Mouse (Mus musculus) monocyte, adult 2 months (primary cell): ENCODE data around the gene Cib4.

Source experiments
- DNase-seq, 2 experiments: peaks; one replicate each; pipeline ENCODE4 v3.0.0; 2022; ENCODE audit warnings: low spot score in 2 of 2, low read depth in 1 of 2

Gene Cib4

DNA sequence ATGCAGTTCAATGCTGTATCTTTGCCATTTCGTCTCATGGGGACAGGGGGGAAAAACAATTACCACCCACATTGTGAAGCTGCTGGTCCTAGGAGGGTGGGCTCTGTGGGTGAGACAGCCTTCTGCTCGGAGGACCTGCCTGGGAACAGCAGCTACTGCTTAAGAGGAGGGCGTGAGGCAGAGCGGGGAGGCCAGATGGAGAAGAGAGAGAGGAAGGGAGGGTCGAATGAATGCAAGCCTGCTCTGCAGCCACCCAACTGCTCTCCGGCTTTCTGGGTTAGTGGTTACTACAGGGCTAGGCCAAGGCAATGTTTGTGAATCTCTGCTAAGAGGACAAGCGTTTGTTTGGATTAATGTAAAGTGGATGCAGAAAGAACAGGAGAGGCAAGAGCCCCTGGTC lies 26.1 kb downstream of the Cib4 start:
- DNase-seq = no peak

DNA sequence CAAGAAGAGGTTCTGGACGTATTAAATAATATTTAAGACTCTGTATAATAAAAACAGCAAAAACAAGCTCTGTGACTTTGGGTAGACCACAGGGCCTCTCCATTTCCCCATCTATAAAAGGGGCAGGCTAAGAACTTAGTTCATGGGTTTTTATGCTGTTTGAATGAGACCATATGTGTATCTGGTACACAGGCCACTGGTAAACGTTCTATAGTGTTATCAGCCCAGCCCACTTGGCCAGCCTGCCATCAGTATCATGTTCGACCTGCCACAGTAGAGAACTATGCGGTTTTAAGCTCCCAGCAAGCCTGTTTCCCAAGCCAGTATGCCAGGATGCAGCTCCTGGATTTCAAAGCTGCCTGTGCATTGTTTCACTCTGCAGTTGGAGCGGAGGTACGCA lies 27.1 kb downstream of the Cib4 start:
- no peak for DNase-seq

GRCm38 (mm10) chr5:30518108-30518507 lies 27.5 kb downstream of the Cib4 start:
- no peak for DNase-seq

- DNase-seq = peak; percentile 28 to 32
Measured at GRCm38 (mm10) chr5:30516376-30516775, 29.3 kb downstream of the Cib4 start.

GRCm38 (mm10) chr5:30513111-30513510 lies 32.5 kb downstream of the Cib4 start:
- DNase-seq = no peak

GRCm38 (mm10) chr5:30497299-30497698 lies 48.3 kb downstream of the Cib4 start:
- DNase-seq = no peak

GRCm38 (mm10) chr5:30496821-30497220 lies 48.8 kb downstream of the Cib4 start:
- no peak for DNase-seq

GRCm38 (mm10) chr5:30495288-30495687 lies 50.3 kb downstream of the Cib4 start:
- no peak for DNase-seq

DNA sequence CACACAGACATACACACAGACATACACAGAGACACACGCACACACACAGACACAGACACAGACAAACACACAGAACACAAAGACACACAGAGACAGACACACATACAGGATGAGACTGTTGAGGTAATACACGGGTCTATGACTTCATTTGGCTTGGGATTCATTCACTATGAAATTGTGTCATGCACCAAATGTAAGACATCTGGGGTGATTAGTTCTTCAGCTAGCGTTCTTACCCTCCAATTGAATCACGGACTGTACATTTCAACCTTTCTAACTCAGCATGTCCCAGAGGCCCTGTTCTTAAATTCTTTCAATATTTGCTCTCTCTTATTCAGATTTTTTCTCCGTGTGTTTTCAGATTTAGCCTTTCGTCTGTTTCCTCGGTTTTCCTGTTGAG lies 51.0 kb downstream of the Cib4 start:
- no peak for DNase-seq

DNA sequence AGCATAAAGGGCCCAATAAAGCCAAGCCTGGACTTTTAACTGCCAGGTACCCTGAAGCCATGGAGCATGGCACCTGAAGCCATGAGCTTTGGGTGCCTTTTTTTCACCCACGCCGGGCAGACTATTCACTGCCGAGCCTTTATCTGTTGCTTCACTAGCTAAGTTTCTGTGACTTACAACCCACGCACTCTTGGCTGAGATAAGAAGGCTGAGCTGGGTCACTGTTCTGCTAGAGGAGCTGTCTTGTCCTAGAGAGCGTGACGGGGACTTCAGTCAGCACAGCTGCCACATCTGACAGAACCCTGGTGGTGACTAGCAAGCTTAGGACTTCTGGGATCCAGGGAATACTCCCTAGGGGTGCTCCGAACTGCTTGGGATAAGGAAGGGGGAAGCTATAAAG lies 51.9 kb downstream of the Cib4 start:
- DNase-seq = no peak

- no peak for DNase-seq
Measured at GRCm38 (mm10) chr5:30490845-30491244, 54.8 kb downstream of the Cib4 start.

GRCm38 (mm10) chr5:30490215-30490614 lies 55.4 kb downstream of the Cib4 start:
- no peak for DNase-seq

- DNase-seq = no peak
Measured at GRCm38 (mm10) chr5:30485136-30485535, 60.5 kb downstream of the Cib4 start.

- no peak for DNase-seq
Measured at GRCm38 (mm10) chr5:30484591-30484990, 61.0 kb downstream of the Cib4 start.

- DNase-seq = no peak
Measured at GRCm38 (mm10) chr5:30483533-30483932, 62.1 kb downstream of the Cib4 start.

DNA sequence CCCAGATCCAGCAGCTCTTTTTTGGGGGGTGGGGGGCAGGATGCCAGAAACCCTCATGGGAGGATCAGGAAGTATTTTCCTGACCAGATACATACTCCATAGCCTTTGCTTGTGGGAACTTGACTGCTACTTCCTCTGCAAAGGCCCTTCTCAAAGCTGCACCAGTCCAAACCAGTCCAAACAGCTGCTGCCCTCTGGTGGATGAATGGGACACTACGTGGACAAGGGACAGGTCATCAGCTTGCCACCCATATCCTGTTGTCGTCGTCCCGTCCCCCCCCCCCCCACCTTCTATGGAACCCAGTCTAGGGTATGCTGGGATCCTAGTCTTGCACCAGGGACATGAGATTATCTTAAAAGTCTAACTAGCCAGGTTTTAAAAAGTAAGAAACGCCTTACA lies 63.3 kb downstream of the Cib4 start:
- DNase-seq = no peak

DNA sequence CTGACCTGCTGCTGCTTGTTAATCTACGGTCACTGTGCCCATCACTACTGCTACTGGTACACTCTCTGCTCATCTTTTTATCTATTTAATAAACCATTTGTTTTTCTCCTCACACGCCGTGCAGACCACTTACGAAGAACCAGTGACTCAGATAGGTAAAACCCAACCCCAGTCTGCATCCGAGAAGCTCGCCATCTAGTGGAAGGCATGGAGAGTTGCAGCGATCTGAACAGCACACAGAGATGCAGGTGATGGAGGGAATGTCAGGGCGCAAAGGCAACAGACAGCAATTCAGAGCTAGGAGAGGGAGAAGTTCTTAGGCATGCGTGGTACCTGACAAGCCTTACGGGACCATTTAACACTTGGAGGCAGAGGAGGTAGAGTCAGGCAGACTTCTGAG lies 69.1 kb downstream of the Cib4 start:
- DNase-seq = no peak

GRCm38 (mm10) chr5:30472148-30472547 lies 73.5 kb downstream of the Cib4 start:
- no peak for DNase-seq

DNA sequence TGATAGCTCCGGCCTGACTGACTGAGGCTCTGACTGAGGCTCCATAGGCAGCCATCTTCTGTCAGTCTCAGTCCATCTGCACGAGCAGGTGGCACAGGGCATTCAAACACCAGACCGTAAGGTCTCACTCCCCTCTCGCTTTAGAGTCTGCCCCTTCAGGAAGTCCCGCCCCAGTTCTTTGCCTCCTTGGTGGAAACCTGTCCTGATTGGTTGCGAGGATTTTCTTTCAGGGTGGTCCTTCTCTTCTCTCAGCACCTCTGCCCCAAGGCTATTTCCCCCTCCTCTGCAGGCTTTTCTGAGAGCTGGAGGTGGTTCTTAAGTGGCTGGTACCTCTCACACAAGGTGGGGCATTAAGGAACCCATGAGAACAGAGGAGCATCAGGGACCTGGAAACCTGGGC lies 75.2 kb downstream of the Cib4 start:
- no peak for DNase-seq

DNA sequence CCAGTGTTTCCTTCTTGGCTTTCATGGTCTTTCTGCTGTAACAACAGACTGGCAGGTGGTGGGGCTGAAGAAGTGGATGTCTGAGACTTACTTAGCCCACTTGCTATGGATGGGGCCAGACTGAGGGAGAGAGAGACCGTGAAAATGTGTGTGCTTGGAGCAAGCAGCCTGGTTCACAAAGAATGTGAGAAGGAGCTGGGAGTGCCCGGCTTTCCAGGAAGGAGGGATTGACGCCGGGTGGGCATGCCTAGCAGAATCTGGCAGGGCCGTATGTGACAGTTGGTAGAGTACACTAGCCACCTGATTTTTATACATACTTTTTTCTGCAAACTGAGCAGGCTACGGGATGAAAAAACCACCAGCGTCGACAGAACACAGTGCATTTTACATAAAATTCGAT lies 79.3 kb downstream of the Cib4 start:
- no peak for DNase-seq

DNA sequence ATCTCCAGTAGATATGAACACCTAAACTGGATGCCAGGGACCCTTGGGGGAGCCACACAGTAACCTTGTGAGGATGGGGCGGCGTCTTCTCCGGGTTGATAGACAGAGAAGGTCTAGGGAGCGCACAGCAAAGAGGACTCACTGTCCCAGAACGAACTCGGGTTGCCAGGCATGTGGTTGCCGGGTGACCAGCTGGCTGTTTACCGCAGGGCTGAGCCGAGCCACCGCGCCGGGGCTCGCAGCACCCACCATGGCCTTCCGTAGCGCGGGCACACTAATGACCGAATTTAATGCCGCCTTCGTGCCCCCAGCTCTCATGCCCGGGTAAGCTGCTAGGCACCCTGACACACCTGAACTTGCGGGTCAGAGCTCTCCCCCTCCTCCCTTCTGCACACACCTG lies 79.8 kb downstream of the Cib4 start, which contains the start of gene 1700001C02Rik:
Gene 1700001C02Rik (plus strand): TSS at position 187 of the 400 bp plus-strand sequence.
- no peak for DNase-seq

- DNase-seq = no peak
Measured at GRCm38 (mm10) chr5:30461821-30462220, 83.8 kb downstream of the Cib4 start, which contains the start of gene Otof. Gene Otof (minus strand): TSS chr5:30461932.

- no peak for DNase-seq
Measured at GRCm38 (mm10) chr5:30460155-30460554, 85.5 kb downstream of the Cib4 start.

DNA sequence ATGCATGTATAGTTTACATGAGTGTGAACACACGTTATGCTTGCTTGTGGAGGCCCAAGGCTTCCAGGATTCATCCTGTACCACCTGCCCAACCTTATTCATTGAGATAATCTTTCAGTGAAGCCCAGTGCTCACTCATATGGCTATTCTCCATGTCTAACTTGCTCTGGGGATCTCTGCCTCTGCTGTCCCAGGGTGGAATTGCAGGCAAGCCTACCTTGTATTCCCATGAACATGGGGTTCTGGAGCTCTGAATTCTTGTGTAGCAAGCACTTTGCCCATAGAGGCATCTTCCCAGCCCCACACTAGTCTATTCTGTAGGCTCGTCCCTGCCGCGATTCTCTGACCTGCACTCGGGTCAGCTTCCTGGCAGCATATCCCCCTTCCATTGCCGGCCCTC lies 89.6 kb downstream of the Cib4 start:
- no peak for DNase-seq
